Mouse (Mus musculus): ENCODE results near the gene Obp1b. TPM values are rescaled to one million over a fixed set of nuclear protein-coding genes. Genes with fewer than 3 reads are reported as not detected.
"Not testable (repeated sequence)": the region's sequence is repeated elsewhere in the genome, so short reads cannot be mapped to it uniquely, and the experiment has no call there.

Gene Obp1b
- polyA plus RNA-seq (2012; rRNA removed): not detected in 2 replicates

GRCm38 (mm10) chrX:78186477-78186876 lies at the start of gene Obp1b:
Obp1b (plus strand) TSS chrX:78186777.
- not testable (repeated sequence) for H3K36me3 ChIP-seq (ENCODE audit: control insufficient read depth, insufficient read depth, low read length); H3K4me1 ChIP-seq (replicated peaks; ENCODE audit: control insufficient read depth, insufficient read depth, low read length); H3K27me3 ChIP-seq (ENCODE audit: control insufficient read depth, insufficient read depth, low read length); H3K4me3 ChIP-seq (ENCODE audit: control insufficient read depth, insufficient read depth, low read length); H3K27ac ChIP-seq (ENCODE audit: control insufficient read depth, insufficient read depth, low read length); DNase-seq
- WGBS: no CpG with 5 or more reads among the region's 3 CpGs

- not testable (repeated sequence) for H3K4me1 ChIP-seq (replicated peaks; ENCODE audit: control insufficient read depth, insufficient read depth, low read length); H3K4me3 ChIP-seq (ENCODE audit: control insufficient read depth, insufficient read depth, low read length)
- WGBS: 64% methylated on average over 1 of the region's 1 CpGs
These were observed 15.6 kb downstream of the Obp1b start for GRCm38 (mm10) chrX:78202220-78202619.

GRCm38 (mm10) chrX:78202829-78203228 lies 16.3 kb downstream of the Obp1b start:
- DNase-seq: no peak
- 94% methylated on average over 5 of the region's 5 CpGs for WGBS
- no peak overlapping the region for H3K27ac ChIP-seq (ENCODE audit: control insufficient read depth, insufficient read depth, low read length)
- no peak overlapping the region for H3K4me3 ChIP-seq (ENCODE audit: control insufficient read depth, insufficient read depth, low read length)
- no peaks in the 10 kb centered on the region for H3K36me3 ChIP-seq (ENCODE audit: control insufficient read depth, insufficient read depth, low read length)
- H3K4me1 ChIP-seq (replicated peaks; ENCODE audit: control insufficient read depth, insufficient read depth, low read length): no peaks in the 10 kb centered on the region
- no peaks in the 10 kb centered on the region for H3K27me3 ChIP-seq (ENCODE audit: control insufficient read depth, insufficient read depth, low read length)
- TF ChIP-seq CTCF (IDR thresholded peaks at IDR 0.05; ENCODE audit: borderline replicate concordance, control insufficient read depth, extremely low read depth, insufficient read depth, low read length, poor library complexity): no peak
- no peak for TF ChIP-seq POLR2A (IDR thresholded peaks at IDR 0.05; ENCODE audit: control insufficient read depth, extremely low read depth, insufficient read depth, low read length, poor library complexity)

More at GRCm38 (mm10) chrX:78202220-78202619, 15.6 kb downstream of the Obp1b start:
- not testable (repeated sequence) for H3K36me3 ChIP-seq (ENCODE audit: control insufficient read depth, insufficient read depth, low read length); H3K27ac ChIP-seq (ENCODE audit: control insufficient read depth, insufficient read depth, low read length); H3K27me3 ChIP-seq (ENCODE audit: control insufficient read depth, insufficient read depth, low read length); DNase-seq

Other genes with a start within 250 kb of the Obp1b start
- gene Obp1a, start 95.4 kb upstream of the Obp1b start, polyA plus RNA-seq (2012; rRNA removed): not detected in 2 replicates
- gene Gm5938, start 61.3 kb upstream of the Obp1b start, polyA plus RNA-seq (2012; rRNA removed): not detected in 2 replicates
- gene Gm14743, start 59.1 kb downstream of the Obp1b start, polyA plus RNA-seq (2012; rRNA removed): not detected in 2 replicates
- gene 4930480E11Rik, start 182.9 kb downstream of the Obp1b start, polyA plus RNA-seq (2012; rRNA removed): not detected in 2 replicates